Mouse (Mus musculus): Measurements from ENCODE around the gene Rab19. TPM values are rescaled to one million over a fixed set of nuclear protein-coding genes. Genes with fewer than 3 reads are reported as not detected.

Gene Rab19
- polyA plus RNA-seq (2017; shearing (Covaris generic)): 38.6 TPM

DNA sequence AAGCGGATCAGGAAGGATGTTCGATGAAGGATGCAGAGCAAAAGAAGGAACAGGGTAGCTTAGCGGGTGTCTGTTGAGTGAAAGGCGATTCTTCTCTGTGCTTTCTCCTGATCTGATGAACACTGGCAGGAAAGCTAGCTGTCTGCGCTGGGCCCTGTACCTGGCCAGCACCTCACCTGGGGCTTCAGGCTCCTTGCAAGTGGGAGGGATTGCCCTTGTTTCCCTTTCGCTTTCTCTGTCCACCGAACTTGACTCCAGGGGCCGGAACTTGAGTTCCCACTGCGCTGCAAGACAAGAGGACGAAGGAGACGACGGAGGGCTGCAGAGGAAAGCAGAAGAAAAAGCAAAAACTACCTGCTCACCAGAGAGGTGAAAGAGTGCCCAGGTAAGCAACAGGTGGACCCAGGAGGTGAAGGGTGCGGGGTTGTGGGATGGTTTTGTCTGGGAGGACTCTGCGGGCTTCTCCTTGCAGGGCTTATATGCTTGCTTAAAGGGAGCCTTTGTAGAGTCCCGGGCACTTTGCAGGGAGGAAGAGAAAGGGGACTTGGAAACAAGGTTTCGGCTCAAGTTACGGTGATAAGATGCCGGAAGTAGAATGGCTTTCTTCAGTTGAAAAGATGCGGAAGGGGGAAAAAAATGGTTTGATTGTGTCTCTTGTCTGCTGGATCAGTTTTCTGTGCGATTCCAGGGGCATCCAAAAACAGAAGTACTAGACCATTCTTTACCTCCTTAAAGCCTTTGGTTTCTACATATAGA, at the start of gene Rab19:
Gene Rab19 (plus strand): TSS at position 51 of the 756 bp plus-strand sequence.

DNA sequence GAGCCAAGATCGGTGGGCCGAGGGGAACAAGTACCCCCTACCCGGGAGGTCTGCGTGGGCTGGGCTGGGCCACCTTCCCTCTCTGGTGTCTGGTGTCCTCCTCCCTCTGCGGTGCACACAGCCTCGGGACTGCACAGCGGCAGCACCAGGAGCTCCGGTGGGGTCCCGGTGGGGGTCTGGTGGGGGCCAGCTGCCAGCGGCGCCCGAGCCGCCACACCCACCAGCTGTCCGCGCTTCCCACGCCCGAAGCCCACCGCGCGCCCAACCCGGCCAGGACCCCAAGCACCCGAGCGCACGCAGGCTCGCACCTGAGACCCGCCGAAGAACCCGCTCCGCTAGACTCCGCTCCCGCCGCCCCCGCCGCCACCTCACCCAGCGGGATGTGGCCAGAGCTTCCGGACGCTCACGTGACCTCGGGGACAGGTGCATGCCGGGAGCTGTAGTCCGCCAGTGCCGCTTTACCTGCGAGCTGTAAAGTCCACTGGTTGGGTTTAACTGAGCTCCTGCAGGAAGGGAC, 3.6 kb upstream of the Rab19 start, which contains the start of gene Slc37a3:
Gene Slc37a3 (minus strand): TSS at position 365 of the 517 bp plus-strand sequence.

DNA sequence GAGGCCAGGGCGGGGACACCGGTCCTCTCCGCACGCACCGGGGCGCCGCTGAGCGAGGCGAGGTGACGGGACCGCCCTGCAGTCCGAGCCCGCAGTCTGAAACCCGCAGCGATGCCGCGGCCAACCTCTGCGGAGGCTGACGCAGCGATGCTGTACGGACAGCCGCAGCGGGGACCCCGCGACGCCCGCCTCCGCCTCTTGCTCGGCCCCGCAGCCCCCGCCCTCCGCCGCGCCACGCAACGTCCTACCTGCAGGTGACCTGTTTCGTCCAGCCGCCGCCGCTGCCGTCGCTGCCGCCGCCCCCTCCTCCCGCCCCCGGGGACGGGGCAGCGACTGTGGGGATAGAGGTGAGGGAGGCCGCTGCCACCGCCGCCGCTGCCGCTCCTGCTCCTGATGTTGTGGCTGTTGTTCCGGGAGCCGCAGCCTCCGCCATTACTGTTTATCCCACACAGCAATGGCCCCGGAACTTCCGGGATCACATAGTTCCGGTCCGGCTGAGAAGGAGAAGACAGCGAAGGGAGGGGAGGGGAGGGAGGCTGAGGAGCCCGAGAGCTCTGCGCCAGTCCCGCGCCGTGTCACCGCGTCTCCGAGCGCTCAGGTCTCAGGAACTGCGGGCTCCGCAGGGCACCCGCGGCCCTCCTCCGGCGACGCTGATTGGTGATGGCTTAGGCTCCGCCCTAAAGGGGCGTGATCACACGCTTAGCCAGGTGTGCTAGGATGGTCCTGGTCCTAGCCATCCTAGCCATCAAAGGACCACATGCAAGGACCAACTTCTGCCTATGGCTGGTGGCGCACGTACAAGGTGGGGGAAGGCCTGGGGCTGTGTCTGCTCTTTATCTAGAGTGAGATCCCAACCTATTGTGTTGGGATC, 39.1 kb downstream of the Rab19 start, which contains the start of gene Mkrn1:
Gene Mkrn1 (minus strand): TSS at position 612 of the 871 bp plus-strand sequence.

Other genes starting within 250 kb of the Rab19 start
- gene Kdm7a, start 174.4 kb upstream of the Rab19 start, polyA plus RNA-seq (2017; shearing (Covaris generic)): 33.9 TPM
- 41.0 TPM for gene Slc37a3, start 3.5 kb upstream of the Rab19 start, polyA plus RNA-seq (2017; shearing (Covaris generic))
- 167 TPM for gene Mkrn1, start 39.3 kb downstream of the Rab19 start, polyA plus RNA-seq (2017; shearing (Covaris generic))
- gene Dennd2a, start 176.7 kb downstream of the Rab19 start, polyA plus RNA-seq (2017; shearing (Covaris generic)): 0.57 TPM
- 68.7 TPM for gene Adck2, start 192.7 kb downstream of the Rab19 start, polyA plus RNA-seq (2017; shearing (Covaris generic))
- 4.3 TPM for gene Gm42420, start 204.6 kb downstream of the Rab19 start, polyA plus RNA-seq (2017; shearing (Covaris generic))
- gene Ndufb2, start 211.4 kb downstream of the Rab19 start, polyA plus RNA-seq (2017; shearing (Covaris generic)): 135 TPM